Comparison of ENCODE assay signal across 8 mouse cellular contexts in the genomic region with DNA sequence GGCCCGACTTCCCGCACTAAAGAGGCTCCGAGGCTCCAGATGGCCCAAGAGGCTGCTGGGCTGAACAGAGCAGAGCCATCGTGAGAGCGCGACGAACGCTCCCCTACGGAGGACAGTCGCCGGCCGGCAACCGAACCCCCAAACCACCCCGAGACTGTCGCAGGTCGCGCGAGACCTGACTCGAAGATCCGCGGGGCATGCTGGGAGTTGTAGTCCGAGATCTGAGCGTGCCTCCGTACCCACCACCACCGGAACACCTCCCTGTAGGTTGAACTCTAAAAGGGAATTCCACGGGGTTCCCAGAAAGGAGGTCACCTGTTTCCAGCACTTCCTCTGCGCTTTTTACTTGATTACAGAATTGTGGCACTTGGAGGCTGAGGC. TPM values are rescaled to one million over a fixed set of nuclear protein-coding genes. Genes with fewer than 3 reads are reported as not detected.
DNase-seq lines count a peak whose midpoint lies in the region; ATAC-seq and TF ChIP-seq lines count a peak whose summit lies in the region.

4833439L19Rik (minus strand) TSS at position 235 of the 381 bp plus-strand sequence.

- WGBS in embryonic facial prominence, embryonic 13.5 days = under 1% methylated on average over 27 of the region's 27 CpGs
- WGBS in heart, adult 2 months = under 1% methylated on average over 27 of the region's 27 CpGs
- 0% methylated on average over 27 of the region's 27 CpGs for WGBS in limb, embryonic 13.5 days
- WGBS in midbrain, embryonic 16.5 days = under 1% methylated on average over 26 of the region's 27 CpGs

- peak within 1 kb of the TSS; percentile 76 for H3K27ac ChIP-seq in embryonic facial prominence, embryonic 13.5 days
- H3K27ac ChIP-seq in heart, adult 2 months = peak within 1 kb of the TSS; percentile 77
- H3K27ac ChIP-seq in limb, embryonic 13.5 days = peak within 1 kb of the TSS; percentile 65
- peak within 1 kb of the TSS; percentile 88 for H3K27ac ChIP-seq in midbrain, embryonic 16.5 days (ENCODE audit: low read length)

- H3K36me3 ChIP-seq in embryonic facial prominence, embryonic 13.5 days = peaks cover 36% of the 10 kb centered on the region
- no peaks in the 10 kb centered on the region for H3K36me3 ChIP-seq in heart, adult 2 months (ENCODE audit: control insufficient read depth, insufficient read depth, low read length)
- H3K36me3 ChIP-seq in limb, embryonic 13.5 days = peaks cover 32% of the 10 kb centered on the region
- peaks cover 6% of the 10 kb centered on the region for H3K36me3 ChIP-seq in midbrain, embryonic 16.5 days (ENCODE audit: control insufficient read depth, insufficient read depth, low read length)

- peak; percentile 81 for DNase-seq in 3134 (ENCODE audit: extremely low read depth, insufficient read length, low spot score)
- peak; percentile 97 for DNase-seq in adrenal gland, postnatal 36 days
- peak; percentile 94 to 98 for DNase-seq in heart, adult 2 months
- peak; percentile 93 to 95 for DNase-seq in kidney, adult 8-10 months
- DNase-seq in spleen, postnatal 10 days (ENCODE audit: low spot score in 2 of 2) = peak; percentile 95 to 99

- H3K27me3 ChIP-seq in embryonic facial prominence, embryonic 13.5 days = no peaks in the 10 kb centered on the region
- H3K27me3 ChIP-seq in heart, adult 2 months (ENCODE audit: control insufficient read depth, insufficient read depth, low read length) = no peaks in the 10 kb centered on the region
- no peaks in the 10 kb centered on the region for H3K27me3 ChIP-seq in limb, embryonic 13.5 days
- no peaks in the 10 kb centered on the region for H3K27me3 ChIP-seq in midbrain, embryonic 16.5 days (ENCODE audit: control insufficient read depth, insufficient read depth, low read depth, low read length)

- intact Hi-C loops in heart, adult 2 months (cut with DNase I) = loop anchor here (1.0 to 5.0 kb wide), 4 partner anchors 26 to 97 kb away; partner anchors contain the start of genes Faf2, Higd2a, Nop16 and Simc1

- H3K9me3 ChIP-seq in embryonic facial prominence, embryonic 13.5 days = no peaks in the 10 kb centered on the region
- no peaks in the 10 kb centered on the region for H3K9me3 ChIP-seq in limb, embryonic 13.5 days
- no peaks in the 10 kb centered on the region for H3K9me3 ChIP-seq in midbrain, embryonic 16.5 days (replicated peaks; ENCODE audit: control insufficient read depth, low read length, poor library complexity, severe bottlenecking)

- TF ChIP-seq EP300 in heart, adult 2 months (IDR thresholded peaks at IDR 0.05; ENCODE audit: insufficient read depth, low read depth, low read length) = 0 out of 2 replicates have a peak, but pooled peaks have one; percentile 8

- peak within 1 kb of the TSS; percentile 90 for H3K4me2 ChIP-seq in embryonic facial prominence, embryonic 13.5 days
- H3K4me2 ChIP-seq in limb, embryonic 13.5 days (replicated peaks) = peak within 1 kb of the TSS; percentile 93
- peak within 1 kb of the TSS; percentile 95 for H3K4me2 ChIP-seq in midbrain, embryonic 16.5 days (ENCODE audit: low read length)

- peak; percentile 94 for ATAC-seq in embryonic facial prominence, embryonic 13.5 days (ENCODE audit: insufficient number of reproducible peaks, insufficient read depth, low FRiP score, low TSS enrichment, low read depth)
- peak; percentile 97 for ATAC-seq in limb, embryonic 13.5 days (ENCODE audit: low FRiP score, low read depth)
- ATAC-seq in midbrain, embryonic 16.5 days = peak; percentile 98

- TF ChIP-seq CTCF in heart, adult 2 months (IDR thresholded peaks at IDR 0.05) = no peak

- H3K4me1 ChIP-seq in embryonic facial prominence, embryonic 13.5 days = peaks cover 12% of the 10 kb centered on the region
- H3K4me1 ChIP-seq in heart, adult 2 months (ENCODE audit: control insufficient read depth, insufficient read depth, low read length) = no peaks in the 10 kb centered on the region; the same call in 1 of the 2 replicates
- H3K4me1 ChIP-seq in limb, embryonic 13.5 days = peaks cover 12% of the 10 kb centered on the region
- peaks cover 10% of the 10 kb centered on the region for H3K4me1 ChIP-seq in midbrain, embryonic 16.5 days (ENCODE audit: control insufficient read depth, insufficient read depth, low read length)

- H3K4me3 ChIP-seq in embryonic facial prominence, embryonic 13.5 days = peak within 1 kb of the TSS; percentile 98
- H3K4me3 ChIP-seq in heart, adult 2 months = peak within 1 kb of the TSS; percentile 82
- peak within 1 kb of the TSS; percentile 77 for H3K4me3 ChIP-seq in limb, embryonic 13.5 days
- H3K4me3 ChIP-seq in midbrain, embryonic 16.5 days (ENCODE audit: low read depth, low read length) = peak within 1 kb of the TSS; percentile 94

- TF ChIP-seq POLR2A in heart, adult 2 months (IDR thresholded peaks at IDR 0.05; ENCODE audit: insufficient read depth, low read depth, low read length) = peak; percentile 86

- peak within 1 kb of the TSS; percentile 98 for H3K9ac ChIP-seq in embryonic facial prominence, embryonic 13.5 days
- peak within 1 kb of the TSS; percentile 85 for H3K9ac ChIP-seq in heart, adult 2 months (ENCODE audit: low read depth, low read length)
- peak within 1 kb of the TSS; percentile 91 for H3K9ac ChIP-seq in limb, embryonic 13.5 days
- H3K9ac ChIP-seq in midbrain, embryonic 16.5 days (ENCODE audit: low read depth, low read length) = peak within 1 kb of the TSS; percentile 96

- peaks cover 5% of the 10 kb centered on the region for H3K79me2 ChIP-seq in heart, adult 2 months (replicated peaks; ENCODE audit: control insufficient read depth, insufficient read depth, low read length)

RNA-seq across cellular contexts. Expression of gene 4833439L19Rik, which starts in this region (rescaled TPM):
- total RNA-seq in adrenal gland, postnatal 36 days (2021) = 100 to 1,000 TPM; 152 to 182 TPM
- polyA plus RNA-seq in embryonic facial prominence, embryonic 13.5 days (2015; fragmentation: Nextera tagmentation; extraction: Ambion mirVana) = 150 and 153 TPM in 2 replicates
- 10 to 100 TPM; 84.8 to 93.1 TPM for total RNA-seq in heart, adult 2 months (2021)
- polyA plus RNA-seq in heart, adult 2 months (2012; rRNA removed) = 114 and 175 TPM in 2 replicates
- 150 and 156 TPM in 2 replicates for polyA plus RNA-seq in limb, embryonic 13.5 days (2015; fragmentation: Nextera tagmentation; extraction: Ambion mirVana)
- polyA plus RNA-seq in midbrain, embryonic 16.5 days (2015; fragmentation: Nextera tagmentation; extraction: Ambion mirVana) = 271 and 272 TPM in 2 replicates

Comparison
In these comparisons a context has a peak if more than half of its experiments do, and no peak if none do; other contexts are left out.
1. Peak in every context shown above with its lines: DNase-seq, ATAC-seq, H3K4me3 ChIP-seq and H3K27ac ChIP-seq.